Mouse (Mus musculus): ENCODE data around the gene Ube2ql1. TPM values are rescaled to one million over a fixed set of nuclear protein-coding genes. Genes with fewer than 3 reads are reported as not detected.

Gene Ube2ql1
- polyA plus RNA-seq, 1 experiment from 2014 or later, result 4.8 TPM

Other genes starting within 250 kb of the Ube2ql1 start
- gene Nsun2, start 206.1 kb downstream of the Ube2ql1 start, polyA plus RNA-seq (2015; fragmentation: Nextera tagmentation; extraction: Ambion mirVana), result 120 and 125 TPM in 2 replicates
- gene Tent4a, start 205.3 kb downstream of the Ube2ql1 start, polyA plus RNA-seq (2015; fragmentation: Nextera tagmentation; extraction: Ambion mirVana), result 6.3 and 6.7 TPM in 2 replicates
- gene Srd5a1, start 128.4 kb downstream of the Ube2ql1 start, polyA plus RNA-seq (2015; fragmentation: Nextera tagmentation; extraction: Ambion mirVana), result 36.1 TPM in 2 replicates
- gene Med10, start 62.5 kb upstream of the Ube2ql1 start, polyA plus RNA-seq (2015; fragmentation: Nextera tagmentation; extraction: Ambion mirVana), result 151 and 159 TPM in 2 replicates

All from limb, embryonic 13.5 days (tissue).